Mouse (Mus musculus) testis, adult 2 months (tissue): ENCODE results near the gene Gns. TPM values are rescaled to one million over a fixed set of nuclear protein-coding genes. Genes with fewer than 3 reads are reported as not detected.

ENCODE experiments used
- H3K27ac ChIP-seq: fragments of 200-500 bp; 2 replicates; pipeline ENCODE4 v1.5.1; 2012; ENCODE audit warnings: low read depth, low read length; ENCODE audit not compliant: control insufficient read depth, insufficient read depth
- H3K27me3 ChIP-seq: fragments of 200-500 bp; 2 replicates; pipeline ENCODE4 v1.6.1; 2012; ENCODE audit warnings: mild to moderate bottlenecking, low read length, moderate library complexity; ENCODE audit not compliant: control insufficient read depth, insufficient read depth
- H3K36me3 ChIP-seq: fragments of 200-500 bp; 2 replicates; pipeline ENCODE4 v1.6.1; 2012; ENCODE audit warnings: mild to moderate bottlenecking, low read length; ENCODE audit not compliant: control insufficient read depth, insufficient read depth
- H3K4me1 ChIP-seq: fragments of 200-500 bp; 2 replicates; pipeline ENCODE4 v1.6.1; 2012; ENCODE audit warnings: low read length; ENCODE audit not compliant: control insufficient read depth, insufficient read depth
- H3K4me3 ChIP-seq: fragments of 200-500 bp; 2 replicates; pipeline ENCODE4 v1.5.1; 2012; ENCODE audit warnings: low read depth, mild to moderate bottlenecking, low read length, moderate library complexity, mixed read lengths; ENCODE audit not compliant: control insufficient read depth
- CTCF ChIP-seq: fragments of 200-500 bp; IDR thresholded peaks from 2 replicates; pipeline ENCODE4 v1.5.1; 2012; ENCODE audit warnings: low read depth, mild to moderate bottlenecking, inconsistent platforms, low read length, moderate library complexity; ENCODE audit not compliant: control insufficient read depth, insufficient read depth, insufficient replicate concordance
- POLR2A ChIP-seq: fragments of 200-500 bp; IDR thresholded peaks from 2 replicates; pipeline ENCODE4 v1.6.1; 2012; ENCODE audit warnings: low read depth, mild to moderate bottlenecking, inconsistent platforms, low read length, moderate library complexity; ENCODE audit not compliant: control insufficient read depth
- polyA plus RNA-seq: library from polyadenylated mRNA; depleted of rRNA; stranded (reverse); fragments of >200 nt; gene quantifications from 2 replicates; pipeline ENCODE4 v1.2.3, GENCODE M21; 2012; rRNA removed

The Gns gene
- polyA plus RNA-seq, 1 experiment = 14.7 TPM

DNA sequence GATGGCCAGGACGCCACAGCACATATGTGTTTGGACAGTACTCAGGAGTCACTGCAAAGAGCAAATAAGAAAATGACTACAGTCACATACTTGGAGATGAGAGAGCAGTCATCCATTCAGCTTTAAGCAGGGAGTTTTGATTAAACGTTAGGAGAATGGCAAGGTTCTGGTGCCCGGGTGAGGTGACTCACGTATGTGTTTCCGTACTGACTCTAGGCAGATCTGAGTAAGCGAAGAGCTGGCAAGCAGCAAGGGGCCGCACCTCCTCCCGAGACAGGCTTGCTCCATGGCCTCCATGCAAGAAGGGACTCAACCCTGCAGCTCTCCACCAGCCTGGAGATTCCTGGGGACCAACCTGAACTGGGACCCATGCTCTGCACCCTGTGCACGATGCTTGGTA lies 78.9 kb downstream of the Gns start:
- no peak overlapping the region for H3K27ac ChIP-seq
- TF ChIP-seq POLR2A = no peak
- TF ChIP-seq CTCF = no peak
- no peak overlapping the region for H3K4me3 ChIP-seq

DNA sequence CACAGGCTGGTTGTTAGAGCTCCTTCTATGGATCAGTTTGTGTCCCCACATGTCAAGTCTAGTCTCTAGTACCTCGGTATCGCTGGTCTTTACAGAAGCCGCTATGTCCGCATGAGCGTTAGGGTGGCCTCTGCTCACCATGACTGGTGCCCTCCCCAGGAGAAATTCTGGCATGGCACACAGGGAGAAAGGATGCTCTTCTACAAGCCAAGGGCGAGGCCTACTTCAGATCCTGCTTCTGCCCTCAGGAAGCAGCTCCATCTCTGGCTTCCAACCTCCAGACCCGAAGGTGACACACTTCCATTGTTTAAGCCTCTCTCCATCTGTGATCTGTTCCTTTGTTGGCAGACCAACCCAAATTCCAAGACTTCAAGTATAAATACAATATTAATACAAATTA lies 79.3 kb downstream of the Gns start:
- no peak overlapping the region for H3K27ac ChIP-seq
- TF ChIP-seq CTCF (no peak), POLR2A (no peak)
- no peaks in the 10 kb centered on the region for H3K36me3 ChIP-seq
- no peaks in the 10 kb centered on the region for H3K27me3 ChIP-seq
- no peak overlapping the region for H3K4me3 ChIP-seq
- H3K4me1 ChIP-seq = no peaks in the 10 kb centered on the region; the same call in 1 of the 2 replicates

More for the DNA sequence above, 78.9 kb downstream of the Gns start:
- no peaks in the 10 kb centered on the region; the same call in 1 of the 2 replicates for H3K4me1 ChIP-seq
- H3K36me3 ChIP-seq = no peaks in the 10 kb centered on the region
- no peaks in the 10 kb centered on the region for H3K27me3 ChIP-seq

DNA sequence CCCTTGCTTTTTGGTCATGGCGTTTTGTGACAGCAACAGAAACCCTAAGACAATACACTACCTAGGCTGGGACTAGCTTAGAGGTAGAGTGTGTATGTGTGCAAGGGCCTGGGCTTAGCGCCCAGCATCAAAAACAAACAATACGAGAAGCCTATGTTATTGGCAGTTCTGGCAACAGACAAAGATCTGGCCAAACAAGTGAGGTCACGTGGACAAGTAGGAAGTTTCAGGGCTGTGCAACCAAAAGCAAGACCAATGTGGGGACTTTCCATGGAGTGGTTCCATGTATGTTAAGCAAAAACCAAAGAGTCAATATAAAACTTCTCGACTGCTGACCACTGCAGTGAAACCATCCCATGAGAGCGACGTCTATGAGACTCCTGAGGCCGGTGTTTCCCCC lies 80.9 kb downstream of the Gns start:
- Histone ChIP-seq H3K27ac (no peak overlapping the region), H3K4me1 (no peaks in the 10 kb centered on the region), H3K27me3 (no peaks in the 10 kb centered on the region), H3K36me3 (no peaks in the 10 kb centered on the region), H3K4me3 (no peak overlapping the region)
- TF ChIP-seq CTCF = no peak

Other genes starting within 250 kb of the Gns start
- 1.1 and 1.3 TPM in 2 replicates for gene Tbc1d30, start 13.8 kb upstream of the Gns start, polyA plus RNA-seq
- 2.0 and 2.1 TPM in 2 replicates for gene Rassf3, start 111.3 kb downstream of the Gns start, polyA plus RNA-seq
- 6.0 and 7.0 TPM in 2 replicates for gene Tbk1, start 221.7 kb downstream of the Gns start, polyA plus RNA-seq